In genomic region chr4:4556126-4556525, GRCm38 (mm10) we compare ENCODE assay signal across 17 mouse cellular contexts.
DNase-seq lines count a peak whose midpoint lies in the region.
"Had no signal": no experiment of that assay in that cellular context is flagged by ENCODE, and none has a peak within 500 bp of the region (broad histone marks: within the 10 kb centered on the region; RNA-seq: fewer than 3 reads in every experiment).

No protein-coding gene starts in this region.

- H3K4me3 ChIP-seq in forebrain, embryonic 10.5 days = no peak overlapping the region
- H3K4me3 ChIP-seq: embryonic facial prominence, embryonic 10.5 days; hindbrain, embryonic 12.5 days had no signal

- 81% methylated on average over 12 of the region's 12 CpGs for WGBS in forebrain, embryonic 10.5 days

- H3K27ac ChIP-seq in forebrain, embryonic 10.5 days = no peak overlapping the region
- H3K27ac ChIP-seq: embryonic facial prominence, embryonic 10.5 days; hindbrain, embryonic 12.5 days; hindbrain, postnatal 0 days had no signal

- H3K4me1 ChIP-seq in forebrain, embryonic 10.5 days = no peaks in the 10 kb centered on the region
- H3K4me1 ChIP-seq: embryonic facial prominence, embryonic 10.5 days; hindbrain, embryonic 12.5 days had no signal

- peaks cover 2% of the 10 kb centered on the region; the same call in 1 of the 2 replicates for H3K9me3 ChIP-seq in forebrain, embryonic 10.5 days
- H3K9me3 ChIP-seq: hindbrain, embryonic 12.5 days had no signal

- no peaks in the 10 kb centered on the region for H3K36me3 ChIP-seq in forebrain, embryonic 10.5 days (replicated peaks)
- H3K36me3 ChIP-seq: embryonic facial prominence, embryonic 10.5 days; hindbrain, embryonic 12.5 days had no signal

- DNase-seq in layer of hippocampus, adult 11-12 months (ENCODE audit: low spot score) = peak; percentile 4
- DNase-seq in layer of hippocampus, adult 9-11 months = no peak
- peak; percentile 23 for DNase-seq in ES-CJ7 (ENCODE audit: low read depth, low spot score)
- peak; percentile 7 for DNase-seq in brain, adult 2 months (ENCODE audit: low read depth, low spot score)
- DNase-seq in layer of hippocampus, postnatal 36 days = peak; percentile 5
- DNase-seq in forebrain, embryonic 10.5 days (ENCODE audit: extremely low spot score, low spot score) = no peak
- no peak for DNase-seq in Muller cell, postnatal 12 days (ENCODE audit: inconsistent ontology term)
- no peak for DNase-seq in kidney, postnatal 25 days
- DNase-seq: adrenal gland, postnatal 10 days; cerebellum, adult 18-20 months; cerebellum, adult 9-11 months; gastrocnemius, postnatal 10 days; heart, adult 18-20 months; kidney, adult 18-20 months had no signal

- H3K27me3 ChIP-seq in forebrain, embryonic 10.5 days (ENCODE audit: poor library complexity, severe bottlenecking) = no peaks in the 10 kb centered on the region
- H3K27me3 ChIP-seq: hindbrain, embryonic 12.5 days had no signal

Comparison
In these comparisons a context has a peak if more than half of its experiments do, and no peak if none do; other contexts are left out.
1. DNase-seq: peak in layer of hippocampus, adult 11-12 months (single experiment), ES-CJ7 (single experiment), brain, adult 2 months (single experiment) and layer of hippocampus, postnatal 36 days (2 of 2); none in layer of hippocampus, adult 9-11 months (single experiment), forebrain, embryonic 10.5 days (single experiment), Muller cell, postnatal 12 days (single experiment) and kidney, postnatal 25 days (0 of 2).